Mouse (Mus musculus): ENCODE results near the gene Wipi1. TPM values are rescaled to one million over a fixed set of nuclear protein-coding genes. Genes with fewer than 3 reads are reported as not detected.

Wipi1 gene
- 18.6 and 19.6 TPM in 2 replicates for polyA plus RNA-seq (2012)

GRCm38 (mm10) chr11:109611303-109612149 is at the start of gene Wipi1:
TSS of gene Wipi1 (minus strand) at chr11:109611967.

GRCm38 (mm10) chr11:109649206-109649605 is 37.4 kb upstream of the Wipi1 start, which contains the start of gene Prkar1a:
TSS of gene Prkar1a (plus strand) at chr11:109649405.

Other genes starting within 250 kb of the Wipi1 start
- 77.9 and 99.5 TPM in 2 replicates for gene Gna13, start 249.1 kb downstream of the Wipi1 start, polyA plus RNA-seq (2012)
- not detected in 2 replicates for gene 9930022D16Rik, start 198.1 kb downstream of the Wipi1 start, polyA plus RNA-seq (2012)
- gene Amz2, start 186.0 kb downstream of the Wipi1 start, polyA plus RNA-seq (2012) = 8.7 and 10.2 TPM in 2 replicates
- 0.95 and 1.9 TPM in 2 replicates for gene Arsg, start 138.6 kb downstream of the Wipi1 start, polyA plus RNA-seq (2012)
- gene Slc16a6, start 138.4 kb downstream of the Wipi1 start, polyA plus RNA-seq (2012) = 30.2 and 33.1 TPM in 2 replicates
- 59.9 and 66.6 TPM in 2 replicates for gene Prkar1a, start 37.4 kb upstream of the Wipi1 start, polyA plus RNA-seq (2012)
- gene Fam20a, start 110.3 kb upstream of the Wipi1 start, polyA plus RNA-seq (2012) = 0.07 and 0.23 TPM in 2 replicates
- 0.30 TPM in 1 of 2 replicates, not detected in the other for gene 1700012B07Rik, start 216.1 kb upstream of the Wipi1 start, polyA plus RNA-seq (2012)

Measured in megakaryocyte-erythroid progenitor cell, adult 5 weeks (primary cell).